Mouse (Mus musculus) cerebellum, adult 11 months (tissue): ENCODE measurements around the gene Cfap58.

Experiments
- DNase-seq: peaks from one replicate; pipeline ENCODE4 v3.0.0; 2022

Gene Cfap58

GRCm38 (mm10) chr19:47937443-47938406 lies at the start of gene Cfap58:
TSS of gene Cfap58 (plus strand) at chr19:47937675.
- no peak for DNase-seq

GRCm38 (mm10) chr19:47888037-47888436 lies 49.4 kb upstream of the Cfap58 start:
- no peak for DNase-seq

- no peak for DNase-seq
Observed at GRCm38 (mm10) chr19:47890489-47891130, 46.9 kb upstream of the Cfap58 start.

GRCm38 (mm10) chr19:47891562-47892312 lies 45.7 kb upstream of the Cfap58 start:
- no peak for DNase-seq

GRCm38 (mm10) chr19:47893092-47893491 lies 44.4 kb upstream of the Cfap58 start:
- DNase-seq, result no peak

GRCm38 (mm10) chr19:47898472-47899079 lies 38.9 kb upstream of the Cfap58 start:
- DNase-seq, result no peak

- DNase-seq, result no peak
Observed at GRCm38 (mm10) chr19:47900012-47900411, 37.5 kb upstream of the Cfap58 start.

- DNase-seq, result no peak
Observed at GRCm38 (mm10) chr19:47900558-47900957, 36.9 kb upstream of the Cfap58 start.

GRCm38 (mm10) chr19:47902316-47903201 lies 34.9 kb upstream of the Cfap58 start:
- no peak for DNase-seq

GRCm38 (mm10) chr19:47903679-47904078 lies 33.8 kb upstream of the Cfap58 start:
- no peak for DNase-seq

GRCm38 (mm10) chr19:47905081-47905480 lies 32.4 kb upstream of the Cfap58 start:
- DNase-seq, result no peak

GRCm38 (mm10) chr19:47905603-47906002 lies 31.9 kb upstream of the Cfap58 start:
- no peak for DNase-seq

- no peak for DNase-seq
Observed at GRCm38 (mm10) chr19:47907596-47907995, 29.9 kb upstream of the Cfap58 start.

GRCm38 (mm10) chr19:47908961-47909371 lies 28.5 kb upstream of the Cfap58 start:
- DNase-seq, result no peak

GRCm38 (mm10) chr19:47909387-47910116 lies 27.9 kb upstream of the Cfap58 start:
- no peak for DNase-seq

- no peak for DNase-seq
Observed at GRCm38 (mm10) chr19:47910117-47910618, 27.3 kb upstream of the Cfap58 start.

- no peak for DNase-seq
Observed at GRCm38 (mm10) chr19:47910751-47911150, 26.7 kb upstream of the Cfap58 start.

GRCm38 (mm10) chr19:47913344-47913743 lies 24.1 kb upstream of the Cfap58 start:
- no peak for DNase-seq

- DNase-seq, result no peak
Observed at GRCm38 (mm10) chr19:47914191-47914590, 23.3 kb upstream of the Cfap58 start.

- no peak for DNase-seq
Observed at GRCm38 (mm10) chr19:47915251-47915650, 22.2 kb upstream of the Cfap58 start.

GRCm38 (mm10) chr19:47917396-47917795 lies 20.1 kb upstream of the Cfap58 start:
- DNase-seq, result no peak
